22 mouse cellular contexts compared by ENCODE assay signal in the genomic region with DNA sequence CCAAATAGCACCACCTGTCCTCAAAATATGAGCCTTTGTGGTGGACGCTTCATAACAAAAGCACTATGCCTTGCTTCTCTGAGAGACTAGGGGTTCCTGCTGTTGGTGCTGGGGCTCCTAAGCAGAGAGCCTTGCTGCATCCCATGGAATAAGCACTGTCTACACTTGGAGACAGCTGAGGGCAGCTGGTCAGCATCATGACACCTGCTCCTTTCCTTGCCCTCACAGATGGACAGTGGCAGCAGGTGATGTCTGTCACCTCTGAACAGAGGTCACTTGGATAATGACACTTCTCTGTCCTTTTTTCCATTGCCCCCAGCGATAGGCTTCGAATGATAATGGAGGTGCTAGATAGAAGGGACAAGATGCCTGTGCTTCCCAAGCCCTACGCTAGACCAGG.
"Had no signal": no experiment of that assay in that cellular context is flagged by ENCODE, and none has a peak within 500 bp of the region (broad histone marks: within the 10 kb centered on the region; RNA-seq: fewer than 3 reads in every experiment).

No protein-coding gene starts in this region.

- ATAC-seq: hindbrain, postnatal 0 days; intestine, embryonic 16.5 days had no signal

- H3K36me3 ChIP-seq: heart, embryonic 13.5 days; heart, embryonic 15.5 days; hindbrain, embryonic 13.5 days; hindbrain, embryonic 15.5 days; kidney, embryonic 15.5 days; limb, embryonic 10.5 days; limb, embryonic 12.5 days; liver, embryonic 13.5 days had no signal

- H3K4me3 ChIP-seq: heart, embryonic 13.5 days; heart, embryonic 15.5 days; hindbrain, embryonic 13.5 days; hindbrain, embryonic 15.5 days; kidney, embryonic 15.5 days; layer of hippocampus, adult 2 months; left cerebral cortex, adult 2 months; limb, embryonic 10.5 days; limb, embryonic 12.5 days; liver, embryonic 13.5 days had no signal

- H3K9me3 ChIP-seq: heart, embryonic 13.5 days; heart, embryonic 15.5 days; hindbrain, embryonic 13.5 days; hindbrain, embryonic 15.5 days; kidney, embryonic 15.5 days; limb, embryonic 10.5 days; limb, embryonic 12.5 days; liver, embryonic 13.5 days had no signal

- H3K9ac ChIP-seq: heart, embryonic 13.5 days; heart, embryonic 15.5 days; hindbrain, embryonic 13.5 days; hindbrain, embryonic 15.5 days; kidney, embryonic 15.5 days; limb, embryonic 12.5 days; liver, embryonic 13.5 days had no signal

- H3K4me1 ChIP-seq: hindbrain, embryonic 13.5 days; hindbrain, embryonic 15.5 days; liver, embryonic 13.5 days had no signal

- H3K27me3 ChIP-seq: heart, embryonic 13.5 days; heart, embryonic 15.5 days; hindbrain, embryonic 13.5 days; hindbrain, embryonic 15.5 days; kidney, embryonic 15.5 days; limb, embryonic 12.5 days; liver, embryonic 13.5 days had no signal

- DNase-seq: gastrocnemius, postnatal 14 days; gastrocnemius, postnatal 36 days; heart, postnatal 36 days; kidney, adult 11 months; kidney, adult 2 months; kidney, adult 9 months; kidney, postnatal 14 days; kidney, postnatal 4 days; liver; liver, embryonic 13.5 days had no signal

- H3K27ac ChIP-seq: heart, embryonic 13.5 days; heart, embryonic 15.5 days; hindbrain, embryonic 13.5 days; hindbrain, embryonic 15.5 days; hindbrain, postnatal 0 days; kidney, embryonic 15.5 days; kidney, postnatal 0 days; layer of hippocampus, adult 2 months; left cerebral cortex, adult 2 months; limb, embryonic 10.5 days; limb, embryonic 12.5 days; liver, embryonic 13.5 days had no signal
